Mouse (Mus musculus) embryonic facial prominence, embryonic 14.5 days (tissue): ENCODE results near the gene D10Wsu102e. TPM values are rescaled to one million over a fixed set of nuclear protein-coding genes. Genes with fewer than 3 reads are reported as not detected.
"Not testable (repeated sequence)": the region's sequence is repeated elsewhere in the genome, so short reads cannot be mapped to it uniquely, and the experiment has no call there.

Source experiments
- ATAC-seq: fragments of 200-750 bp; cut with Nextera tagmentation; 2 replicates; pipeline ENCODE4 v1.8.0; 2017; ENCODE audit warnings: low read depth, moderate number of reproducible peaks, moderate TSS enrichment
- DNase-seq: peaks from one replicate; pipeline ENCODE4 v3.0.0-alpha.2; 2015; ENCODE audit warnings: low spot score
- H3K27ac ChIP-seq: fragments of 300-500 bp; sonication (generic); replicated peaks from 2 replicates; pipeline ENCODE4 v1.5.1; 2014; ENCODE audit warnings: low read depth, mild to moderate bottlenecking, low read length, moderate library complexity
- H3K27me3 ChIP-seq: fragments of 300-500 bp; sonication (generic); replicated peaks from 2 replicates; pipeline ENCODE4 v1.6.1; 2014; ENCODE audit warnings: low read length; ENCODE audit not compliant: control insufficient read depth, insufficient read depth
- H3K36me3 ChIP-seq: fragments of 300-500 bp; sonication (generic); 2 replicates; pipeline ENCODE4 v1.6.1; 2014; ENCODE audit warnings: low read length, mixed read lengths; ENCODE audit not compliant: control insufficient read depth, insufficient read depth
- H3K4me1 ChIP-seq: fragments of 300-500 bp; sonication (generic); 2 replicates; pipeline ENCODE4 v1.6.1; 2014; ENCODE audit warnings: antibody characterized with exemption, low read length; ENCODE audit not compliant: control insufficient read depth, insufficient read depth
- H3K4me2 ChIP-seq: fragments of 300-500 bp; sonication (generic); 2 replicates; pipeline ENCODE4 v1.6.1; 2014; ENCODE audit warnings: low read depth, mild to moderate bottlenecking, low read length, moderate library complexity, mixed read lengths
- H3K4me3 ChIP-seq: fragments of 300-500 bp; sonication (generic); 2 replicates; pipeline ENCODE4 v1.5.1; 2014; ENCODE audit warnings: low read depth, mild to moderate bottlenecking, low read length
- H3K9ac ChIP-seq: fragments of 300-500 bp; sonication (generic); 2 replicates; pipeline ENCODE4 v1.6.1; 2014; ENCODE audit warnings: low read depth, mild to moderate bottlenecking, low read length, moderate library complexity, mixed read lengths
- H3K9me3 ChIP-seq: fragments of 300-500 bp; sonication (generic); 2 replicates; pipeline ENCODE4 v1.6.1; 2016; ENCODE audit warnings: low read length; ENCODE audit not compliant: control insufficient read depth
- WGBS: fragments of 180-500 bp; shearing (Covaris S2); extraction: QIAGEN DNeasy Blood & Tissue Kit; methylation state at CpG from one replicate; pipeline ENCODE4 v1.1.7; 2014; 5-methylcytosine and 5-hydroxymethylcytosine counted together
- polyA plus RNA-seq: library from polyadenylated mRNA; unstranded; fragments of >200 nt; fragmentation: Nextera tagmentation; extraction: Ambion mirVana; gene quantifications from 2 replicates; pipeline ENCODE4 v1.2.1, GENCODE M21; 2014

The D10Wsu102e gene
- polyA plus RNA-seq, 1 experiment from 2014 or later: 0.60 TPM

DNA sequence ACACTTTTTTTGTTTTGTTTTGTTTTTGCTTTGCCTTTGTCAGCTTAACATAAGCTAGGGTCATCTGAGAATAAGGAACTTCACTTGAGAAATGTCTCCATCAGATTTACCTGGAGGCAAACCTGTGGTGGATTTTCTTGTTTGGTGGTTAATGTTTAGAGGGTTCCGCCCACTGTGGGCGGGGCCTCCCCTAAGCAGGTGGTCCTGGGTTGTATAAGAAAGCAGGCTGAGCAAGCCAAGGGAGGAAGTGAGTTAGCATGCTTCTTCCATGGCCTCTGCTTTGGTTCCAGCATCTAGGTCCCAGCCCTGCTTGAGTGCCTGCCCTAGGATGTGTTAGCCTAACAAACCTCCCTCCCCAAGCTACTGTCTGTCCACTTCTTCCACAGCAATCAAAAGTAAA lies 18.8 kb upstream of the D10Wsu102e start:
- Histone ChIP-seq H3K4me1 (no peaks in the 10 kb centered on the region), H3K9me3 (no peaks in the 10 kb centered on the region), H3K4me2 (no peak overlapping the region), H3K36me3 (no peaks in the 10 kb centered on the region), H3K9ac (no peak overlapping the region), H3K27ac (no peak overlapping the region), H3K4me3 (no peak overlapping the region), H3K27me3 (peaks cover 17% of the 10 kb centered on the region)
- 25% methylated on average over 2 of the region's 2 CpGs for WGBS
- peak; percentile 23 for DNase-seq
- ATAC-seq: no peak

DNA sequence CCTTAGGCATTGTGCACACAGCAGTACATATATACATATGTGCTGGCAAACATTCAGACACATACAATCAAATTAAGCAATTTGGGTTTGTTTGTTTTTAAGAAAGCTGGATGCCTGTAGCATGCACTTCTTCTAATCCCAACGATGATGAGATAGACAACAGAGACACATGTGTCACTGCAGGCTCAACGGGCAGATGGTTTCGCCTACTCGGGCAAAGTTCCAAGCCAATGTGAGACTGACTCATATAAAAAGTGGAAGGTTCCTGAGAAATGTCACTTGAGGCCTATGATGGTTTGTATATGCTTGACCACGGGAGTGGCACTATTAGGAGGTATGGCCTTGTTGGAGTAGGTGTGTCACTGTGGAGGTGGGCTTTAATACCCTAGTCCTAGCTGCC lies 16.9 kb upstream of the D10Wsu102e start:
- Histone ChIP-seq H3K27me3 (peaks cover under 1% of the 10 kb centered on the region), H3K9me3 (no peaks in the 10 kb centered on the region), H3K36me3 (no peaks in the 10 kb centered on the region), H3K4me1 (no peaks in the 10 kb centered on the region), H3K4me2 (no peak overlapping the region), H3K4me3 (no peak overlapping the region), H3K9ac (no peak overlapping the region), H3K27ac (no peak overlapping the region)
- ATAC-seq: no peak
- no peak for DNase-seq
- 84% methylated on average over 5 of the region's 5 CpGs for WGBS

DNA sequence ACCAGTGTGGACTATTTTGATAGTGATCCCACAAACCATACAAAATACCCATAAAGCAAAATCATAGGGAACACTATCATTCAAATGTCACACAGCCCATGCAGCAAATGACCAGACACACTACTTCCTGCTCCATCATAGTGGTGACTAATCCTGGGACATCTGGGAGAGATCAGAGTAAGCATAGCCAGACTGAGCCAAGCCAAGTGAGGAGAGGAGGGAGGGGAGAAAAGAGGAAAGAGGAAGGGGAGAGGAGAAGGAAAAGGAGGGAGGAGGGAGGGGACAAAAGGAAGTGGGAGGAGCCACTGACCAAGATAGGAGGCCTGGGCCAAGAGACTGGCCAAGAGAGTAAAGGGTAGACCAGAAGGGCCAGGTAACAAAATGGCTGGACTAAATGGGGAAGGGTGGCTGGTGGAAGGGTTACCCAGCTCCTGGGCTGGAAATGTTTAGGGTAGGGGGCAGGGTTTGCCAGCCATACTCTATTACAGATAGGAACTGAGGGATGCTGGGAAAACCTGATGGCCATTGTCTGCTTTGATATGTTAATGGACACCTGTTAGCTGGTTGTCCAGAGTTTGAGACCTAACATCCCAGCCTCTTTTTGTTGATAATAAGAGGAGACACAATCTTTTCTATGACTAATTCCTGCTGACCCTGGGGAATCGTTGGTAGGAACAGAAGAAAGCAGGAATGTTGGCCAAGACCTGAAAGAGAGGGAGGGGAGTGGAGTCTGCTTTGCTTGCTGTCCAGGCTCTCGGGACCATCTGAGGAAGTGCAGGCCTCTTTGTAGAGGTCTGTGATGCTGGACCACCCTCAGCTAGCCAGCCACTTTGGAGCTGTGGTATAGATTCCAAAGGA lies 16.0 kb upstream of the D10Wsu102e start:
- WGBS: 62% methylated on average over 2 of the region's 2 CpGs
- DNase-seq (no peak), ATAC-seq (no peak)
- Histone ChIP-seq H3K4me2 (no peak overlapping the region), H3K27me3 (no peaks in the 10 kb centered on the region; the same call in none of the 2 replicates), H3K9ac (no peak overlapping the region), H3K4me1 (no peaks in the 10 kb centered on the region), H3K4me3 (no peak overlapping the region), H3K36me3 (no peaks in the 10 kb centered on the region), H3K27ac (no peak overlapping the region), H3K9me3 (no peaks in the 10 kb centered on the region)

DNA sequence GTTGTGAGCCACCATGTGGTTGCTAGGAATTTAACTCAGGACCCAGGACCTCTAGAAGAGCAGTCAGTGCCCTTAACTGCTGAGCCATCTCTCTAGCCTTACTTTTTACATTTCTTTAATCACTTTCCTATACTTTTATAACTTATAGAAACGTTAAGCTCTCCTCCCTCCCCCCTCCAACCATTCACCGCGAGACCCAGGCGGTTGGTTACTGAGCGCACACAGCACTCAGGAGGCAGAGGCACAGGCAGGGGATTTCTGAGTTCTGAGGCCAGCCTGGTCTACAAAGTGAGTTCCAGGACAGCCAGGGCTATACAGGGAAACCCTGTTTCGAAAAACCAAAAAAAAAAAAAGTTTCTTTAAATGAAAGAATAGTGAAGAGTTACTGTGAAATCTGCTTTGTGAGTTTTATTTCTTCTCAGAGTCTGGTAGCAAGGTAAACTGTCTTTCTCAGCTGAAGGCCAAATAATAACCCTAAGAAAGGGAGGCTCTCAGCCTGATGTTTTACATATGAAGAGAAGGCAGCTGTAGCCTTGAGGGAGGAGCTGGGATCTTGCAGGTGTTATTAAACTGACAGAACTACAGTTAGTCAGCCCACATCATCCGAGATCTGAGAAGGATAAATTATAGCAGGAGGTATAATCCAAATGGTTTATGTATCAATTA lies 14.2 kb upstream of the D10Wsu102e start:
- Histone ChIP-seq H3K36me3 (no peaks in the 10 kb centered on the region), H3K9me3 (no peaks in the 10 kb centered on the region), H3K27ac (no peak overlapping the region), H3K4me1 (no peaks in the 10 kb centered on the region), H3K4me2 (no peak overlapping the region), H3K9ac (no peak overlapping the region), H3K27me3 (no peaks in the 10 kb centered on the region; the same call in 1 of the 2 replicates), H3K4me3 (no peak overlapping the region)
- ATAC-seq (no peak), DNase-seq (no peak)
- WGBS: 37% methylated on average over 7 of the region's 7 CpGs

DNA sequence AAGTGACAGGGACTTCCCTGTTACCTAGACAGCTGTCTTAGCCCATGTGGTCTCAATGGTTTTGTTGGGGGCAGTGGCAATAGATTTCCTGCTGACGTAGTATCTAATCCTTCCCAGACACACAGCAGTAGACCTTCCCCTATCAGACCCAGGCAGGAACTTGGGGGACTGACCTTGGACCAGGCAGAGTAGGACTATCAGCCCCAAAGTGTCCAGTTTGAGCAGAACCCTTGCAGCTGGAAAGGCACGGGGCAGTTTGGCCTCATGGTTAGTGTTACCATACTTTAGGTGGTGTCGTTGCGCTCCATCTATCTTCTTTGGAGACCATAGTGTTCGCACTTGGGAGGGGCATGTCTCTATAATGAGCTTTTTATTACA lies 13.7 kb upstream of the D10Wsu102e start:
- no peak overlapping the region for H3K9ac ChIP-seq
- H3K9me3 ChIP-seq: no peaks in the 10 kb centered on the region
- no peak overlapping the region for H3K27ac ChIP-seq
- WGBS: 84% methylated on average over 5 of the region's 5 CpGs
- DNase-seq (no peak), ATAC-seq (no peak)
- no peaks in the 10 kb centered on the region; the same call in 1 of the 2 replicates for H3K27me3 ChIP-seq
- H3K36me3 ChIP-seq: no peaks in the 10 kb centered on the region
- H3K4me3 ChIP-seq: no peak overlapping the region
- H3K4me1 ChIP-seq: no peaks in the 10 kb centered on the region
- H3K4me2 ChIP-seq: no peak overlapping the region

DNA sequence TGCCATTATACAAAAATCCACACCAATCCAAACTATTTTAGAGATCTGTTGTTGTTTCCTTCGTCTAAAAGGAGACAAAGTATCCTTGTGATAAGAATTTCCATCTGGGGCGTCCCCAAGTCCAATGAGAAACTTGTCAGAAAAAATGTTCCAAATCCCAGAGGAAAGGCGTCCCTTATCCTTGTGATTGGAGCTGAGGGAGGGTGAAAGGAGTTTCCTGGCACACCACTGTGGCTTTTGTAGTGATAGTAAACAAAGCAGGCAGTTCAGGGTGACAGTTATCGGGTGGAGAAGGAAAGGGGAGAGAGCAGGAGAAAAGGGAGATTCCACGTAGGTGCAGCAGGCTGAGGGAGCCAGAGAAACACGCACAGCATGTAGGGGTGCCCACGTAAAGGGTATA lies 12.5 kb upstream of the D10Wsu102e start:
- 32% methylated on average over 7 of the region's 7 CpGs for WGBS
- Histone ChIP-seq H3K9me3 (no peaks in the 10 kb centered on the region), H3K27ac (no peak overlapping the region), H3K27me3 (no peaks in the 10 kb centered on the region; the same call in 1 of the 2 replicates), H3K4me3 (no peak overlapping the region), H3K36me3 (no peaks in the 10 kb centered on the region), H3K9ac (no peak overlapping the region), H3K4me2 (no peak overlapping the region), H3K4me1 (no peaks in the 10 kb centered on the region)
- DNase-seq (no peak), ATAC-seq (no peak)

DNA sequence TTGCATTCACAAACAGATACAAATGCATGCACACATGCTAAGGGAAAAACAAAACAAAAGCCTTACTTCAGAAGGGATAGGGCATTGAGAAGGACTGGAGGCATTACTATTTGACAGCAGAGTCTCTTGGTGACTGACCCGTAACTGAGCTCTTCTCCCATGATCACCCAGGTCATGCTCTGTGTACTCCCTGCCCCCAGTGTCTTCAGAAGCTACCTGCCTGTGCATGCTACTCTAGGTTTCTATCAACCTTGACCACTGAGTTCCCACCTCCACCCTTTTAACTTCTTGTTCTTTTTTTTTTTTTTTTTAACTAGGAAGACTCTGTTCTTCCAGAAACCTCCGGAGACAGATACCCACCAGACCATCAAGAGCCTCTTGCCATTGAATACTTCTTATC lies 9.3 kb upstream of the D10Wsu102e start:
- no peaks in the 10 kb centered on the region for H3K9me3 ChIP-seq
- H3K27ac ChIP-seq: no peak overlapping the region
- no peaks in the 10 kb centered on the region; the same call in 1 of the 2 replicates for H3K27me3 ChIP-seq
- H3K9ac ChIP-seq: no peak overlapping the region
- no peak overlapping the region for H3K4me2 ChIP-seq
- H3K36me3 ChIP-seq: no peaks in the 10 kb centered on the region
- H3K4me3 ChIP-seq: no peak overlapping the region
- H3K4me1 ChIP-seq: no peaks in the 10 kb centered on the region
- WGBS: 85% methylated on average over 2 of the region's 2 CpGs
- no peak for DNase-seq
- ATAC-seq: no peak

DNA sequence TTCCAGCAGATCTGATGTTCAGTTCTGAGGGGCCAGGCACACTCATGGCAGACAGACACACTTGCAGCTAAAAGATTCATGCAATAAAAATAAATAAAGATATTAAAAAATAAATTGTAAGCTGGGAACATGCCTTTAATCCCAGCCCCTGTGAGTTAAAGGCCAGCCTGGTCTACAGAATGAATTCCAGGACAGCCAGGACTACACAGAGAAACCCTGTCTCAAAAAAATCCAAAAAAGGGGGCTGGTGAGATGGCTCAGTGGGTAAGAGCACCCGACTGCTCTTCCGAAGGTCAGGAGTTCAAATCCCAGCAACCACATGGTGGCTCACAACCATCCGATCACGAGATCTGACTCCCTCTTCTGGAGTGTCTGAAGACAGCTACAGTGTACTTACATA lies 8.2 kb upstream of the D10Wsu102e start:
- 88% methylated on average over 2 of the region's 4 CpGs for WGBS
- H3K4me1 ChIP-seq: not testable (repeated sequence)

More for the DNA sequence above, 8.2 kb upstream of the D10Wsu102e start:
- ATAC-seq, H3K27ac ChIP-seq, H3K27me3 ChIP-seq, H3K4me2 ChIP-seq, H3K9ac ChIP-seq, DNase-seq, H3K36me3 ChIP-seq, H3K9me3 ChIP-seq, H3K4me3 ChIP-seq: not testable (repeated sequence)
